Mouse (Mus musculus) cerebellum, postnatal 25 days (tissue): ENCODE measurements around the gene Emid1.
A peak's percentile ranks its signal among the peaks of the same experiment; 100 is the strongest.

Experiments used
- DNase-seq, 2 experiments: peaks; one replicate each; pipeline ENCODE4 v3.0.0; 2021; ENCODE audit warnings: mixed read lengths in 2 of 2

The Emid1 gene

GRCm38 (mm10) chr11:5062860-5063505 is 89.1 kb downstream of the Emid1 start:
- no peak for DNase-seq

GRCm38 (mm10) chr11:5062326-5062725 is 89.7 kb downstream of the Emid1 start:
- no peak for DNase-seq

GRCm38 (mm10) chr11:5061413-5062139 is 90.5 kb downstream of the Emid1 start:
- DNase-seq, result peak; percentile 80 to 90

- no peak for DNase-seq
Observed at GRCm38 (mm10) chr11:5060756-5061412, 91.2 kb downstream of the Emid1 start.

- peak in 1 of 2 experiments; percentile 64 for DNase-seq
Observed at GRCm38 (mm10) chr11:5059704-5060156, 92.3 kb downstream of the Emid1 start.

GRCm38 (mm10) chr11:5059230-5059629 is 92.8 kb downstream of the Emid1 start:
- DNase-seq, result no peak

- DNase-seq, result no peak
Observed at GRCm38 (mm10) chr11:5058783-5059182, 93.3 kb downstream of the Emid1 start.

GRCm38 (mm10) chr11:5057856-5058641 is 94.0 kb downstream of the Emid1 start, which contains the start of gene Rasl10a:
Rasl10a (plus strand) TSS chr11:5058128.
- DNase-seq, result peak in 1 of 2 experiments; percentile 33

GRCm38 (mm10) chr11:5057541-5057855 is 94.6 kb downstream of the Emid1 start:
- no peak for DNase-seq

- no peak for DNase-seq
Observed at GRCm38 (mm10) chr11:5057064-5057463, 95.0 kb downstream of the Emid1 start.
